Mouse (Mus musculus): Measurements from ENCODE around the gene Eif4a2. TPM values are rescaled to one million over a fixed set of nuclear protein-coding genes. Genes with fewer than 3 reads are reported as not detected.
"Not testable (repeated sequence)": the region's sequence is repeated elsewhere in the genome, so short reads cannot be mapped to it uniquely, and the experiment has no call there.

The Eif4a2 gene
- 100 to 1,000 TPM; 206 to 231 TPM for total RNA-seq (2021)

- peak; percentile 94 for DNase-seq
These were observed at the start of gene Eif4a2 for GRCm38 (mm10) chr16:23107231-23107942. Gene Eif4a2, plus strand, starts transcription at chr16:23107444.

- DNase-seq: not testable (repeated sequence)
These were observed 49.4 kb upstream of the Eif4a2 start, which contains the start of gene Kng1 for GRCm38 (mm10) chr16:23057668-23058447. Gene Kng1, plus strand, starts transcription at chr16:23057865.

GRCm38 (mm10) chr16:23059630-23060029 lies 47.6 kb upstream of the Eif4a2 start:
- DNase-seq: not testable (repeated sequence)

- DNase-seq: not testable (repeated sequence)
These were observed 46.4 kb upstream of the Eif4a2 start for GRCm38 (mm10) chr16:23060781-23061325.

- not testable (repeated sequence) for DNase-seq
These were observed 29.7 kb upstream of the Eif4a2 start for GRCm38 (mm10) chr16:23077516-23077915.

GRCm38 (mm10) chr16:23087159-23087558 lies 20.1 kb upstream of the Eif4a2 start:
- not testable (repeated sequence) for DNase-seq

- DNase-seq: not testable (repeated sequence)
These were observed 19.5 kb upstream of the Eif4a2 start for GRCm38 (mm10) chr16:23087712-23088111.

GRCm38 (mm10) chr16:23088491-23088890 lies 18.8 kb upstream of the Eif4a2 start:
- not testable (repeated sequence) for DNase-seq

GRCm38 (mm10) chr16:23091345-23091744 lies 15.9 kb upstream of the Eif4a2 start:
- DNase-seq: not testable (repeated sequence)

GRCm38 (mm10) chr16:23093321-23093953 lies 13.8 kb upstream of the Eif4a2 start:
- no peak for DNase-seq

- no peak for DNase-seq
These were observed 13.1 kb upstream of the Eif4a2 start for GRCm38 (mm10) chr16:23094136-23094535.

- DNase-seq: not testable (repeated sequence)
These were observed 11.7 kb upstream of the Eif4a2 start for GRCm38 (mm10) chr16:23095581-23095980.

- DNase-seq: not testable (repeated sequence)
These were observed 10.4 kb upstream of the Eif4a2 start for GRCm38 (mm10) chr16:23096886-23097285.

- not testable (repeated sequence) for DNase-seq
These were observed 9.7 kb upstream of the Eif4a2 start for GRCm38 (mm10) chr16:23097290-23098104.

GRCm38 (mm10) chr16:23098105-23098452 lies 9.2 kb upstream of the Eif4a2 start:
- not testable (repeated sequence) for DNase-seq

- DNase-seq: no peak
These were observed 7.6 kb upstream of the Eif4a2 start for GRCm38 (mm10) chr16:23099632-23100031.

GRCm38 (mm10) chr16:23100099-23100575 lies 7.1 kb upstream of the Eif4a2 start:
- peak; percentile 61 for DNase-seq

GRCm38 (mm10) chr16:23100613-23101012 lies 6.6 kb upstream of the Eif4a2 start:
- peak; percentile 17 for DNase-seq

- DNase-seq: no peak
These were observed 4.8 kb upstream of the Eif4a2 start for GRCm38 (mm10) chr16:23102340-23103037.

- peak; percentile 46 for DNase-seq
These were observed 4.1 kb upstream of the Eif4a2 start for GRCm38 (mm10) chr16:23103038-23103745.
